Mouse (Mus musculus) testis, adult 2 months (tissue): ENCODE measurements at regions not wholly inside any gene's neighbourhood (a gene's known extent, or its start where the extent isn't known, plus 50 kb on each side); places are given as distances from the start of the nearest gene placed in this dataset.

Experiments
- CTCF ChIP-seq: fragments of 200-500 bp; IDR thresholded peaks from 2 replicates; pipeline ENCODE4 v1.5.1; 2012; ENCODE audit warnings: low read depth, mild to moderate bottlenecking, inconsistent platforms, low read length, moderate library complexity; ENCODE audit not compliant: control insufficient read depth, insufficient read depth, insufficient replicate concordance
- POLR2A ChIP-seq: fragments of 200-500 bp; IDR thresholded peaks from 2 replicates; pipeline ENCODE4 v1.6.1; 2012; ENCODE audit warnings: low read depth, mild to moderate bottlenecking, inconsistent platforms, low read length, moderate library complexity; ENCODE audit not compliant: control insufficient read depth

- TF ChIP-seq CTCF: no peak
- peak; percentile 42; the same call in 1 of the 2 replicates for TF ChIP-seq POLR2A
These were observed 183.6 kb downstream of the 9530068E07Rik start for GRCm38 (mm10) chr11:52579764-52580377.
